Mouse (Mus musculus): ENCODE results near the gene Hirip3. TPM values are rescaled to one million over a fixed set of nuclear protein-coding genes. Genes with fewer than 3 reads are reported as not detected.

Gene Hirip3
- polyA plus RNA-seq, 1 experiment from 2014 or later = 25.1 TPM

DNA sequence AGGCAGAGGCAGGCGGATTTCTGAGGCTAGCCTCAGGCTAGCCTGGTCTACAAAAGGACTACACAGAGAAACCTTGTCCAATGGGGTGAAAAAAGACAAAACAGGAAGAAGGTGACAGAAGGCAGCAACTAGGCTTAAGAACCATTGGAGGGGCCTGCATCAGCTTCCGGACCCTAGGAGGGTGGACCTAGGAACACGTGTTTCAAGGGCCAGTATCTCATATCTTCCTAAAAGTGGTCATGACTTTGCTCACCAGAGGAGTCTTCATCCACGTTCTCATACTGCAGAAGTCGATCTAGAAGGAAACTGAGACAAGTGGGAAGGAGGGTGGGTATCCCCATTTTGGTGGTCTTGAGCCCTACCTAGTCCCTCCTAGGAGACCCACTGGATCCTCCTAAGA, 785 bp upstream of the Hirip3 start:
- Histone ChIP-seq H3K27me3 (replicated peaks) (no peaks in the 10 kb centered on the region), H3K4me2 (replicated peaks) (peak overlapping the region; percentile 86), H3K9ac (peak overlapping the region; percentile 70), H3K27ac (no peak overlapping the region), H3K36me3 (peaks cover 5% of the 10 kb centered on the region; the same call in 1 of the 2 replicates), H3K4me3 (replicated peaks) (peak overlapping the region; percentile 62), H3K9me3 (no peaks in the 10 kb centered on the region), H3K4me1 (replicated peaks) (peaks cover 38% of the 10 kb centered on the region)
- WGBS = 70% methylated on average over 5 of the region's 5 CpGs
- ATAC-seq = no peak

- Histone ChIP-seq H3K27me3 (replicated peaks) (no peaks in the 10 kb centered on the region), H3K4me2 (replicated peaks) (peak within 1 kb of the TSS; percentile 86), H3K27ac (peak within 1 kb of the TSS; percentile 52), H3K9ac (peak within 1 kb of the TSS; percentile 70), H3K9me3 (no peaks in the 10 kb centered on the region), H3K4me1 (replicated peaks) (peaks cover 32% of the 10 kb centered on the region), H3K36me3 (peaks cover 18% of the 10 kb centered on the region), H3K4me3 (replicated peaks) (peak within 1 kb of the TSS; percentile 62)
- ATAC-seq = peak; percentile 84
- WGBS = under 1% methylated on average over 41 of the region's 41 CpGs
Measured at GRCm38 (mm10) chr7:126862147-126862784, 494 bp downstream of the Hirip3 start, which contains the start of gene Ino80e. Gene Ino80e, minus strand, starts transcription at chr7:126862377.

- WGBS = 61% methylated on average over 6 of the region's 6 CpGs
- Histone ChIP-seq H3K36me3 (peaks cover 26% of the 10 kb centered on the region), H3K9ac (peak overlapping the region; percentile 70; the same call in 1 of the 2 replicates), H3K4me2 (replicated peaks) (peak overlapping the region; percentile 86), H3K4me1 (replicated peaks) (peaks cover 30% of the 10 kb centered on the region), H3K4me3 (replicated peaks) (peak overlapping the region; percentile 62), H3K9me3 (no peaks in the 10 kb centered on the region), H3K27me3 (replicated peaks) (no peaks in the 10 kb centered on the region), H3K27ac (no peak overlapping the region)
- no peak for ATAC-seq
Measured at GRCm38 (mm10) chr7:126863791-126864190, 2.0 kb downstream of the Hirip3 start.

GRCm38 (mm10) chr7:126867534-126867933, 5.8 kb downstream of the Hirip3 start:
- Histone ChIP-seq H3K27me3 (replicated peaks) (no peaks in the 10 kb centered on the region), H3K27ac (no peak overlapping the region), H3K4me3 (replicated peaks) (no peak overlapping the region), H3K36me3 (peaks cover 57% of the 10 kb centered on the region), H3K4me2 (replicated peaks) (no peak overlapping the region), H3K9ac (no peak overlapping the region), H3K4me1 (replicated peaks) (peaks cover 21% of the 10 kb centered on the region), H3K9me3 (no peaks in the 10 kb centered on the region)
- ATAC-seq = no peak
- WGBS = 84% methylated on average over 2 of the region's 2 CpGs

DNA sequence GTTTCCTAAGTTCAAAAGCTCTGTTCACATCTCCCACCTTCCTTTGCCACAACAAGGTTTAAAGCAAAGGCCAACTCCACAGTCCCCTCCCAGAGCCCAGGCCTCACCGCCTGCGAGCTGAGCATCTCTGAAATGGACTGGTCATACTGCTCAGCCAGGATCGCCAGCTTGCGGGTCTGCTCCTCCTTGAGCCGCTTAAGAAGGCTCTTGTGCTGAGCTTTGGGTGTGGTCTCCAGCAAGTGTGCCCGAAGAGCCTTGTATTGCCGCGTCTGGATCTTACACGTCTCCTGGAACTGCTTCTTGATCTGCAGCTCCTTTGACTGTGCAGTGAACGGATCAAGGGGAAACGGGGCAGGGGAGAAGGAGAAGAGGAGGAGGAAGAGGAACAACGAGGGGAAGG, 6.2 kb downstream of the Hirip3 start:
- H3K4me3 ChIP-seq (replicated peaks) = no peak overlapping the region
- ATAC-seq = no peak
- peaks cover 16% of the 10 kb centered on the region for H3K4me1 ChIP-seq (replicated peaks)

GRCm38 (mm10) chr7:126869780-126870519, 8.2 kb downstream of the Hirip3 start:
- Histone ChIP-seq H3K27ac (no peak overlapping the region), H3K4me1 (replicated peaks) (no peaks in the 10 kb centered on the region), H3K4me3 (replicated peaks) (no peak overlapping the region), H3K27me3 (replicated peaks) (no peaks in the 10 kb centered on the region), H3K9ac (no peak overlapping the region), H3K9me3 (no peaks in the 10 kb centered on the region), H3K36me3 (peaks cover 71% of the 10 kb centered on the region), H3K4me2 (replicated peaks) (no peak overlapping the region)
- WGBS = 91% methylated on average over 23 of the region's 23 CpGs
- peak; percentile 22; the same call in 1 of the 2 replicates for ATAC-seq

More for the DNA sequence above, 6.2 kb downstream of the Hirip3 start:
- Histone ChIP-seq H3K9me3 (no peaks in the 10 kb centered on the region), H3K9ac (no peak overlapping the region), H3K4me2 (replicated peaks) (no peak overlapping the region), H3K27ac (no peak overlapping the region), H3K27me3 (replicated peaks) (no peaks in the 10 kb centered on the region), H3K36me3 (peaks cover 60% of the 10 kb centered on the region)
- WGBS = 79% methylated on average over 12 of the region's 12 CpGs

DNA sequence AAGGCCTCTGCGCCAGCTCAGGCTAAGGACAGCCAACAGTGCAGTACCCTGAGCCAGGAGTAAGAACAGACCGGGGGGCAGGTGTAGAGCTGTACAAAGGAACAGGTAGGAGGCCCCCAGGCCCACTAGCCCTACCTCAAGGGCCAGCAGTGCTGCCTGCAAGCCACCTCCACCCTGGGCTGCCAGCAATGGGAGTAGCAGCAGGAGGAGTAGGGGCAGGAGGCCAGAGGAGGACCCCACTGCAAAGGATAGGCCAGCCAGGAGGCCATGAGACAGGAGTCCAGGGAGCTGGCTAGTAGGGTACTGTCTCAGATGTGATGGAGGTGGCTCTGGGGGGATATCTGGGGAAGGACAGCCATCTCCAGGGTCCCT, 8.7 kb downstream of the Hirip3 start:
- no peak overlapping the region for H3K4me3 ChIP-seq (replicated peaks)
- 94% methylated on average over 2 of the region's 2 CpGs for WGBS

GRCm38 (mm10) chr7:126877239-126877638, 15.5 kb downstream of the Hirip3 start:
- H3K4me3 ChIP-seq (replicated peaks) = no peak overlapping the region
- H3K36me3 ChIP-seq = peaks cover 64% of the 10 kb centered on the region
- H3K9ac ChIP-seq = no peak overlapping the region
- H3K27ac ChIP-seq = no peak overlapping the region
- no peaks in the 10 kb centered on the region for H3K9me3 ChIP-seq
- peaks cover 10% of the 10 kb centered on the region for H3K4me1 ChIP-seq (replicated peaks)
- 98% methylated on average over 1 of the region's 1 CpGs for WGBS
- no peak for ATAC-seq
- H3K4me2 ChIP-seq (replicated peaks) = no peak overlapping the region
- no peaks in the 10 kb centered on the region for H3K27me3 ChIP-seq (replicated peaks)

More for the DNA sequence above, 8.7 kb downstream of the Hirip3 start:
- Histone ChIP-seq H3K27ac (no peak overlapping the region), H3K9me3 (no peaks in the 10 kb centered on the region), H3K27me3 (replicated peaks) (no peaks in the 10 kb centered on the region), H3K9ac (no peak overlapping the region), H3K4me1 (replicated peaks) (no peaks in the 10 kb centered on the region), H3K36me3 (peaks cover 72% of the 10 kb centered on the region), H3K4me2 (replicated peaks) (no peak overlapping the region)
- no peak for ATAC-seq

DNA sequence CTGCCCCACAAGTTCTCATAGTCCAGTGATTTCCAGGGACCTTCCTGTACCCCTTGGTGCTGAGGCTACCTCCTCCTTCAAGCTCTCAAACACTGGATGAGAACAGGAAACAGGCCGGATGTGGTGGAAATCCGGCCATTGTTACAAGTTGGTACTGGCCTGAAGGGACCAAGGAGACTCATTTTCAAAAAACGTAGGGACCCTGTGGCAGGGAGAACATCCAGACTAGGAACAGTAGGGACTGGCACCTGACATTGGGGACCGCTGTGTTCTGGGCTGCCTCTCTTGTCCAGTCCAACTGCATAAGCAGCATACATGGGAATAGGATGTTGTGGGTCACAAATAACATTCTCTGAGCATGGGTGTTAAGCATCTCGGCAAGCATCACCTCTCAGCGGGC, 19.3 kb downstream of the Hirip3 start:
- no peak overlapping the region for H3K27ac ChIP-seq
- H3K4me1 ChIP-seq (replicated peaks) = peaks cover 17% of the 10 kb centered on the region
- H3K4me3 ChIP-seq (replicated peaks) = no peak overlapping the region
- peak overlapping the region; percentile 97 for H3K4me2 ChIP-seq (replicated peaks)
- H3K36me3 ChIP-seq = peaks cover 36% of the 10 kb centered on the region
- ATAC-seq = no peak
- no peak overlapping the region for H3K9ac ChIP-seq
- no peaks in the 10 kb centered on the region for H3K9me3 ChIP-seq
- H3K27me3 ChIP-seq (replicated peaks) = no peaks in the 10 kb centered on the region
- WGBS = 76% methylated on average over 6 of the region's 6 CpGs

DNA sequence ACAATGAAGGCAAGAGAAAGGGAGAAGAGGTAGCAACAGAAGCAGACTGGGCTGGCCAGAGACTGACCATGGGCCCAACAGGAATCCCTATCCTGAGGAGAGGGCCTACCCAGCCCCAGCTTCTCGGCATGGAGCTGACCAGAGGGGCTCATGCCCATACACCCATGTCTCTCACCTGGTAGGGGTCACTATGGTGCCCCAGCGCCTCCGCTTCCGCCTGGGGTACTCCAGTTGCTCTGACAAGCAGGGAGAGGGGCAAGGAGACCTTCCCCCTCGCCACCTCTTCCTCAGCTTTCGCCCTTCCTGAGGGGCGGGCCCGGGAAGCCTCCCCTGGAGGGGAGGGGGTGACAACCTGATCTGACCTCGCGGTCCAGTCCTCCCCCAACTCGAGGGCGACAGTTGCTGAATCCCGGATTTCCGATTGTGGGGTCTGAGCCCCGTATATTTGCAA, 22.0 kb downstream of the Hirip3 start:
- peak overlapping the region; percentile 74 for H3K4me3 ChIP-seq (replicated peaks)
- H3K27ac ChIP-seq = peak overlapping the region; percentile 94
- WGBS = under 1% methylated on average over 15 of the region's 15 CpGs
- peaks cover 17% of the 10 kb centered on the region for H3K4me1 ChIP-seq (replicated peaks)
- H3K36me3 ChIP-seq = peaks cover 19% of the 10 kb centered on the region
- ATAC-seq = peak; percentile 6; the same call in 1 of the 2 replicates
- no peaks in the 10 kb centered on the region for H3K9me3 ChIP-seq
- H3K9ac ChIP-seq = peak overlapping the region; percentile 82
- no peaks in the 10 kb centered on the region for H3K27me3 ChIP-seq (replicated peaks)
- peak overlapping the region; percentile 97 for H3K4me2 ChIP-seq (replicated peaks)

- H3K4me3 ChIP-seq (replicated peaks) = peak within 1 kb of the TSS; percentile 74
- peak; percentile 98 for ATAC-seq
- H3K27ac ChIP-seq = peak within 1 kb of the TSS; percentile 94
- peak within 1 kb of the TSS; percentile 82 for H3K9ac ChIP-seq
- H3K4me1 ChIP-seq (replicated peaks) = peaks cover 17% of the 10 kb centered on the region
- H3K36me3 ChIP-seq = peaks cover 11% of the 10 kb centered on the region
- peak within 1 kb of the TSS; percentile 97 for H3K4me2 ChIP-seq (replicated peaks)
- no peaks in the 10 kb centered on the region for H3K9me3 ChIP-seq
- WGBS = under 1% methylated on average over 56 of the region's 56 CpGs
- H3K27me3 ChIP-seq (replicated peaks) = no peaks in the 10 kb centered on the region
Measured at GRCm38 (mm10) chr7:126884286-126885164, 22.8 kb downstream of the Hirip3 start, which contains the start of gene Taok2. Gene Taok2, minus strand, starts transcription at chr7:126884703.

DNA sequence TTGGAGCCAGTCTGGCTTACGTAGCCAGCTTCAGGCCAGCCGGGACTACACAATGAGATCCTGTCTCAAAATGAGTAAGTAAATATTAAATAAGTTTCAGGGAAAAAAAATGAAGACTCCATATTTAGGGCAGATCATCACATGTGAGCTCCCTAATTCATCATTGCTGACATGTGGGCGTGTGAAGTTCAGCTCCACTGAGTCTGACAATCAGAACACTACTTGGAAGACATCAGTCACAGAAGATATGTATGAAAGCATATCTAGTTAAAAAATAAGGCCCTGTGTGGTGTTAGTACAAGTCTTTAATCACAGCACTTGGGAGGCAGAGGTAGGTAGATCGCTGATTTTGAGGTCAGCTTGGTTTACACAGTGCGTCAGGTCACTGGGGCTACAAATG, 25.5 kb downstream of the Hirip3 start:
- Histone ChIP-seq H3K36me3 (no peaks in the 10 kb centered on the region), H3K4me3 (replicated peaks) (no peak overlapping the region), H3K4me2 (replicated peaks) (no peak overlapping the region), H3K4me1 (replicated peaks) (peaks cover 6% of the 10 kb centered on the region), H3K27me3 (replicated peaks) (no peaks in the 10 kb centered on the region), H3K27ac (no peak overlapping the region), H3K9ac (no peak overlapping the region), H3K9me3 (no peaks in the 10 kb centered on the region)
- ATAC-seq = no peak
- WGBS = 76% methylated on average over 5 of the region's 5 CpGs

All from intestine, embryonic 15.5 days (tissue).